Mouse (Mus musculus) embryonic facial prominence, embryonic 12.5 days (tissue): ENCODE results near the gene Rbm38. TPM values are rescaled to one million over a fixed set of nuclear protein-coding genes. Genes with fewer than 3 reads are reported as not detected.

Experiments
- ATAC-seq: fragments of 200-750 bp; cut with Nextera tagmentation; 2 replicates; pipeline ENCODE4 v1.8.0; 2017; ENCODE audit not compliant: insufficient number of reproducible peaks, insufficient read depth, low FRiP score, low TSS enrichment
- H3K27ac ChIP-seq: fragments of 300-500 bp; sonication (generic); 2 replicates; pipeline ENCODE4 v1.5.1; 2016; ENCODE audit warnings: mild to moderate bottlenecking
- H3K27me3 ChIP-seq: fragments of 300-500 bp; sonication (generic); 2 replicates; pipeline ENCODE4 v1.6.1; 2016; ENCODE audit warnings: mild to moderate bottlenecking, moderate library complexity
- H3K36me3 ChIP-seq: fragments of 300-500 bp; sonication (generic); 2 replicates; pipeline ENCODE4 v1.6.1; 2016; ENCODE audit warnings: mild to moderate bottlenecking
- H3K4me1 ChIP-seq: fragments of 300-500 bp; sonication (generic); 2 replicates; pipeline ENCODE4 v1.6.1; 2016
- H3K4me2 ChIP-seq: fragments of 300-500 bp; sonication (generic); replicated peaks from 2 replicates; pipeline ENCODE4 v1.6.1; 2016; ENCODE audit warnings: mild to moderate bottlenecking, moderate library complexity
- H3K4me3 ChIP-seq: fragments of 300-500 bp; sonication (generic); 2 replicates; pipeline ENCODE4 v1.5.1; 2016; ENCODE audit warnings: mild to moderate bottlenecking
- H3K9ac ChIP-seq: fragments of 300-500 bp; sonication (generic); 2 replicates; pipeline ENCODE4 v1.6.1; 2016; ENCODE audit warnings: mild to moderate bottlenecking, moderate library complexity
- H3K9me3 ChIP-seq: fragments of 300-500 bp; sonication (generic); 2 replicates; pipeline ENCODE4 v1.6.1; 2016; ENCODE audit warnings: mild to moderate bottlenecking, moderate library complexity
- WGBS: fragments of 180-500 bp; shearing (Covaris S2); methylation state at CpG from one replicate; pipeline ENCODE4 v1.1.7; 2016; 5-methylcytosine and 5-hydroxymethylcytosine counted together
- polyA plus RNA-seq: library from polyadenylated mRNA; unstranded; fragments of >200 nt; fragmentation: Nextera tagmentation; extraction: Ambion mirVana; gene quantifications from 2 replicates; pipeline ENCODE4 v1.2.1, GENCODE M21; 2016

Gene Rbm38
- polyA plus RNA-seq, 1 experiment from 2014 or later: 39.5 TPM

DNA sequence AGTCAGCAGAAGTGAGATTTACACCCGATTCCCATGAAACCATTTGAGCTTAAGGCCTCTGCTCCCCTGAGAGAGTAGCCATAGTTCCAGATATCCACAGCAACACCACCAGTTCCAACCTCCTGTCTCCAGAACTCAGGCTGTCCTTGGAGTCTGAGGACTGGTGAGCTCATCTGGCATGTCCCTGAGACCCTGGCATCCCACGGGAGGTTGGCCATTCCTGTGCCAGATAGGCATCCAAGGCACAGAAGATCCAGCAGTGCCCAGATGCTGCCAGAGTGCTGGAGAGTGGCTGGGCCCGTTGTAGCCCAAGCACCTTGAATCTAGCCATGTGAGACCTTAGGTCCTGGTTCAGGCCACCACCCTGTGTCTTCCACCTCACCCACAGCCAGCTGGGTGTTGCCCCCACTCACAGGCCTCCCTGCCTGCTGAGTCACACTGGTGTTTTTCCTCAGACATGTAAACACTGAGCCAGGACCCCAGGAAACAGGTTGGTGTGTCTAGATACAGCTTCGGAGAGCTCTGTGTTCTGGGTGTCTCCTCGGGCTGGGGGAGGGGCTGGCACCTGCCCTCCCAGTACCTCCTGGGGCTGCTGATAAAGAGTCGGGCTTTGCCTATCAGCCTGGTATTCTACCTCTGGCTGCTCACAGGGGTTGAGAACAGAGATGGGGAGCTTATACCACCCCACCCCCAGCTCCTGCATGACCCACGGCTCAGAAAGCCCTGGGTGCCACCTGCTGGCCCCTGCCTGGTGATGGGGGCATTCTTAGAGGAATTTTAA is 17.7 kb downstream of the Rbm38 start:
- Histone ChIP-seq H3K36me3 (peaks cover 28% of the 10 kb centered on the region), H3K27me3 (no peaks in the 10 kb centered on the region), H3K27ac (no peak overlapping the region; the same call in 1 of the 2 replicates), H3K4me1 (0 out of 2 replicates have a peak, but pooled peaks cover 1% of the 10 kb centered on the region), H3K9me3 (no peaks in the 10 kb centered on the region), H3K9ac (no peak overlapping the region), H3K4me3 (no peak overlapping the region), H3K4me2 (no peak overlapping the region)
- 72% methylated on average over 7 of the region's 7 CpGs for WGBS
- no peak for ATAC-seq

DNA sequence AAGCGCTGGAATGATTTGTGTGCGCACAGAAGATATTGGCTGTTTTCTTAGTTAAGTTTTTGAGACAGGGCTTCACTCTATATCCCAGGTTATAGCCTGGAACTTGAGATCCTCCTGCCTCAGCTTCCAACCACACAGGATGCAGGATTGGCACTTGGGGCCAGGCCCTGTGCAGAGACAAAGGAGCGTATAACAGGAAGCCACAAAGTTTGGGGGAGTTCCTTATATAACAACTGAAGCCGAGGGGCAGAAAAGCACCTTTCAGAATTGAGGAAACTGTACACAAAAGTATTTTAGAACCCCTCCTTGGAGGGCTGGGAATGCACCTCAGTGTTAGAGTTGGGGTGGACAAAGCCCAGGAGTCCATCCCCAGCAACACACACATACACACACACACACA is 18.7 kb downstream of the Rbm38 start:
- H3K4me2 ChIP-seq: no peak overlapping the region
- H3K36me3 ChIP-seq: peaks cover 17% of the 10 kb centered on the region
- H3K27me3 ChIP-seq: no peaks in the 10 kb centered on the region
- no peak overlapping the region for H3K9ac ChIP-seq
- ATAC-seq: no peak
- H3K4me1 ChIP-seq: 0 out of 2 replicates have a peak, but pooled peaks cover 5% of the 10 kb centered on the region
- no peak overlapping the region for H3K27ac ChIP-seq
- no peaks in the 10 kb centered on the region for H3K9me3 ChIP-seq
- 90% methylated on average over 4 of the region's 4 CpGs for WGBS
- H3K4me3 ChIP-seq: no peak overlapping the region

DNA sequence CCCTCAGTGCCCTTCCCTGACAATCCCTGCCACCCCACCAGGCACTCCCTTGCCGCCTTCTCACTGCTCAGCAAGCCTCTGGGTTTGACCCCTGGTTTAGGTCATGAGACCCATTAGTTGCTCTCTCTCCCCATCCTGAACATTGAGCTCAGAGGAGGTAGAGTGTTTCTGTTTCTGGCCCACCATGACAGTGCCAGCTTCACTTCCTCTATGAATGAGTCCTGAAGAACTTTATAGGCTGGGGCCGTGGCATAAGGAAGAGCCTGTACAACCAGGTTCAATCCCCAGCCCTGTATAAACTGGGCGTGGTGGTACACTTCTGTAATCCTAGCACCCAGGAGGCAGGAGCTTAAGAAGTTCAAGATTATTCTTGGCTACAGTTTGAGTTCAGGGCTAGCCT is 20.5 kb downstream of the Rbm38 start:
- Histone ChIP-seq H3K4me1 (0 out of 2 replicates have a peak, but pooled peaks cover 5% of the 10 kb centered on the region), H3K4me2 (no peak overlapping the region), H3K9me3 (no peaks in the 10 kb centered on the region), H3K36me3 (peaks cover under 1% of the 10 kb centered on the region), H3K4me3 (no peak overlapping the region), H3K27me3 (no peaks in the 10 kb centered on the region), H3K27ac (no peak overlapping the region), H3K9ac (no peak overlapping the region)
- ATAC-seq: no peak
- WGBS: 78% methylated on average over 3 of the region's 3 CpGs

DNA sequence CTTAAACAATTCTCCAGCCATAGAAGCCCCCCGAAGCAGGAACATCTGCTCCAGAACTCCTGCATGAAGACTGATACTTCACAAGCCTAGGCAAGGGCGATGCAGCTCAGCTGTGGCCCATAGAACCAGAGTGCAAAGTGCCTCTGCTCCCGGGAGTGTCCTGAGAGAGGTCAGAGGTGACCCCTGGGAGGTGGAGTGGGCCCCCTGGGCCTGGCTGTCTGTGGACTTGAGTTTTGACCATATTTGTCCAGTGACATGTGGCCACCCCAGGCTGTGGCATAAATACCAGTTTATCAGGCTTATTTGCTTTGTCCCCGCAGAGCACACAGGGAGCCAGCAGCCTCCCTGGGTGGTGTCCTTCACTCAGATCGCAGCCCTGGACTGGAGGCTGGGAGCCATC is 20.9 kb downstream of the Rbm38 start:
- ATAC-seq: no peak

DNA sequence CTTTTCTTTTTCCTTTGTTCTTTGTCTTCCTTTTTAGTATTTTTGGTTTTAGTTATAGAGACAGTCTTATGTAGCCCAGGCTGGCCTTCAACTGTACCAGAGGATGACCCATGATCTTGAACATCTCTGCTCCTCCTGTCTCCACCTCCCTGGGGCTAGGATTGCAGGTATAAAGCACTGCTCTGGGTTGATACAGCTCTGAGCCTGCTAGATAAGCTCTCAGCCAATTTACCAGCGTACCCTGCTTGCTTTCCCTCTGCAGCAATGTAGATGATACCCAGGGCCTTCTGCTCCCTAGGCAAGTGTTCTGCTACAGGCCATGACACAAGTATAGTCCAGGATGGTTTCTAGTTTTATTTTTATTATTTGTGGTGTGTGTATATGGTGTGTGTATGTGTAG is 21.6 kb downstream of the Rbm38 start:
- no peak for ATAC-seq
- H3K4me3 ChIP-seq: no peak overlapping the region
- no peaks in the 10 kb centered on the region for H3K27me3 ChIP-seq
- no peak overlapping the region for H3K4me2 ChIP-seq
- H3K9me3 ChIP-seq: no peaks in the 10 kb centered on the region
- WGBS: 84% methylated on average over 1 of the region's 1 CpGs
- no peaks in the 10 kb centered on the region for H3K36me3 ChIP-seq
- H3K27ac ChIP-seq: no peak overlapping the region
- H3K9ac ChIP-seq: no peak overlapping the region
- 0 out of 2 replicates have a peak, but pooled peaks cover 5% of the 10 kb centered on the region for H3K4me1 ChIP-seq

More for the DNA sequence above, 20.9 kb downstream of the Rbm38 start:
- Histone ChIP-seq H3K4me1 (0 out of 2 replicates have a peak, but pooled peaks cover 5% of the 10 kb centered on the region), H3K9me3 (no peaks in the 10 kb centered on the region), H3K36me3 (no peaks in the 10 kb centered on the region), H3K4me3 (no peak overlapping the region), H3K27ac (no peak overlapping the region), H3K9ac (no peak overlapping the region), H3K4me2 (no peak overlapping the region), H3K27me3 (no peaks in the 10 kb centered on the region)
- 63% methylated on average over 5 of the region's 5 CpGs for WGBS

DNA sequence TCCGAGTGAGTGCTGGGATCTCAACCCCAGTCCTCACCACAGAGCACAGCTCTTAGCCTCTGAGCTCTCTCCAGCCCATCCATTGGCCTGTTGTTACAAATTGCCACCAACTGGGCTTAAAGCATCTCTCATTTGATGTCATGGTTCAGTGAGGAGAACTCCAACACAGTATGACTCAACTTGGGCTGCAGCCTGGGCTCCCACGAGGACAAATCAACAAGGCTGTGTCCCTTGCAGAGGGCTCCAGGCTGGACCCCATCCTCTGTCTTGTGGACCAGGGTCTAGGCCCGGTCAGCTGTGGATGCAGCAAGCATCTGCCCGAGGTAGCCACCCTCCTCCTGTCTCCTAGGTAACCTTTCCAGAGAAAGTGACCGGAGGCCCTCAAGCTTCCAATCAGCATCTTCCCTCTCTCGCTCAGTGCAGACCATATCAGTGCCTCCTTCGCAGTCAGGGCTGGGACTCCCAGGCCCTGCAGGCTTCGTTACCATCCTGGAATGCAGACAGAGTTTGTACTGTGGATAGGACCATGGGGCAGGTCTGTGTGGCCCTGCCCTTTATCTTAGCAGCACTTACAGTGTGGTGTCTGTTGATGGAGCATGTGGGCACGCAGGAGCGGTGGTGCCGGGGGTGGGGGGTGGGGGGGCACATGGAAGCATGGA is 22.3 kb downstream of the Rbm38 start:
- Histone ChIP-seq H3K36me3 (no peaks in the 10 kb centered on the region), H3K27ac (no peak overlapping the region), H3K4me2 (no peak overlapping the region), H3K9me3 (no peaks in the 10 kb centered on the region), H3K4me1 (peaks cover 7% of the 10 kb centered on the region; the same call in 1 of the 2 replicates), H3K4me3 (no peak overlapping the region), H3K27me3 (no peaks in the 10 kb centered on the region), H3K9ac (no peak overlapping the region)
- no peak for ATAC-seq
- WGBS: 57% methylated on average over 11 of the region's 11 CpGs

DNA sequence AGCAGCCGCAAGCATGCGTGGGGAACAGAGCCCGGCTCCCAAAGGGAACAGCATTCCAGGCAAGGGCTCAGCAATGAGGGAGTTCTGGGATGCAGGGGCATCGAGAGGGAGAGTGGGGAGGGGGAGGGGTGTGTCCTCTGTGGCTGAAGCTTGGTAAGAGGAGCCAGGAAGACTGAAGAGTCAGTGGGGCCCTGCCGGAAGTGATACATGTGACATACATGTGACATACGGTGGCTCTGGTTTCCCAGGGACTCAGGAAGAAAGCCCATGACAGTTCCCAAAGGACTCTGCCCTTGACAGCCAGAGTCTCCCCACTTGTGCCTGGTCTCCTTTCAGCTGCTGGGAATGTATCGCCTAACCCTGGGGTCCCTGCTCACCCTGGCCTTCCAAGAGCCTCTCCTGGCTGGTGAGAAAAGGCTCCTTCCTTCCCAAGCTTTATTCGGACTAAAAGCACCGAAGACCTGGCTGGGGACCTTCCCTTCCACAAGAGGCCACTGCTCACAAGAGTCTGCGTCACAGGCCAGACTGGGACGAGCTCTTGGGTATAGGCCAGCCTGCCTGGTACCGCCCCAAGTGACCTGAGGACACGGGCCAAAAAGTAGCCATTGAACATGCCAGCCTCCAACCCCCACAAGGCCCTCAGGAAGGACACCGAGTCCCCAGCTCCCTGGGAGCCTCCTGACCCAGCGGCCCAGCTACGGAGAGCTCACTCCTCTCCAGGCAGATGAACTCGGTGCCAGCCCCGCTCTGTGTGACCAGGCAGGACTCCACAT is 24.1 kb downstream of the Rbm38 start:
- Histone ChIP-seq H3K4me2 (no peak overlapping the region), H3K9ac (no peak overlapping the region), H3K36me3 (no peaks in the 10 kb centered on the region), H3K27ac (no peak overlapping the region), H3K4me1 (peaks cover 9% of the 10 kb centered on the region; the same call in 1 of the 2 replicates), H3K9me3 (no peaks in the 10 kb centered on the region), H3K27me3 (no peaks in the 10 kb centered on the region), H3K4me3 (no peak overlapping the region)
- WGBS: 78% methylated on average over 18 of the region's 18 CpGs
- ATAC-seq: no peak

DNA sequence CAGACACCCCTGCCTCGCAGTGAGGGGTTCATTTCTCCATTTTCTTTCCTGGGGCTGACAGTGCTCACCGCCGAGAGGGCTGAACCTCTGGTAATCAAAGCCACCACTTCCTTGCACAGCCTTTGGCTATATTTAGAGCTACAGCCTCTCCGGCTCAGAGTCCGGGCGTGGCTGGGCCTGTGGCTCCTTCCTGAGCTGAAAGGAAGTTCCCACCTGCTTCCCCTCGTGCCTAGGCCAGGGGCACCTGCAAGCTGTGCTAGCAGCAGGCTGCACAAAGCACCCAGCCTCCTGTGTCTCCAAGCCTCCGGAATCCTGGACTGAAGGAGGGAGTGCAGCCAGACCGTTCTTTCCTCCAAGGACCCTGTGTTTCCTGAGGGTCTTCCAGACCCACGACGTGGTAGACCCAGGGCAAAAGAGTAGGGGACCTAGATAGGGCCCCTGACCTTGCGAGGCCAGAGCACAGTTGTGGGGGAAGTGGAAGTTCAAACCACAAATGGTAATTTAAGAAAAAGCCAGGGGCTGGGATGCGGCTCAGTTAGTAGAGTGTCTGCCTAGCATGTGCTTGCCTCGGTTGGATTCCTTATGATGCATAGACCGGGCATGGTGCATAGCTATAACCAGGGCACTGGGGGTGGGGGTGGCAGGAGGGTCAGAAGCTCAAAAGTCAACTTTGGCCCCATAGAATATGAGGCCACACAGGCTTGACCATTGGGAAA is 26.4 kb downstream of the Rbm38 start:
- H3K27ac ChIP-seq: no peak overlapping the region
- no peak overlapping the region for H3K9ac ChIP-seq
- H3K4me2 ChIP-seq: no peak overlapping the region
- 51% methylated on average over 15 of the region's 15 CpGs for WGBS
- no peak for ATAC-seq
- H3K4me3 ChIP-seq: no peak overlapping the region
- no peaks in the 10 kb centered on the region for H3K27me3 ChIP-seq
- H3K9me3 ChIP-seq: no peaks in the 10 kb centered on the region
- H3K36me3 ChIP-seq: no peaks in the 10 kb centered on the region
- peaks cover 22% of the 10 kb centered on the region; the same call in 1 of the 2 replicates for H3K4me1 ChIP-seq

DNA sequence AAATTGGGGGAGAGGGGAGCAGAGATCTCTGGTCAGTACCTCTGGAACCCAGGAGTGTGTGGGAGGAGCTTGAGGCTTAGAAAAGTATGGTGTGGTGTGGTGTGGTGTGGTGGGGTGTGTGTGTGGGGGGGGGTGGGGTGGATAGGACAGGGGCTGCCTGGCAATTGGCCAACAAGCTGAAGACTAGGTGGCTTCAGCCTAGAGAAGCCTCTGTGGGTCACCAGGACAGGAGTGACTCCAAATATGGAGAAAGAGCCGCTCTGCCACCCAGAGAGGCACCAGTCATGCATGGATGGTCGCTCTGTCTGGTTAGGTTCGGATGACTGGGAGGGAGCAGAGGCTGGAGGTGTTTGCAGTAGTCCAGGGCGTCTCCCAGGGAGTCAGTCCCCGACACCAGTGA is 27.2 kb downstream of the Rbm38 start:
- H3K9me3 ChIP-seq: no peaks in the 10 kb centered on the region
- no peak overlapping the region for H3K4me3 ChIP-seq
- no peak overlapping the region for H3K27ac ChIP-seq
- peaks cover 22% of the 10 kb centered on the region; the same call in 1 of the 2 replicates for H3K4me1 ChIP-seq
- no peak overlapping the region for H3K9ac ChIP-seq
- ATAC-seq: no peak
- WGBS: 59% methylated on average over 5 of the region's 5 CpGs
- no peaks in the 10 kb centered on the region for H3K27me3 ChIP-seq
- no peaks in the 10 kb centered on the region for H3K36me3 ChIP-seq
- no peak overlapping the region for H3K4me2 ChIP-seq

DNA sequence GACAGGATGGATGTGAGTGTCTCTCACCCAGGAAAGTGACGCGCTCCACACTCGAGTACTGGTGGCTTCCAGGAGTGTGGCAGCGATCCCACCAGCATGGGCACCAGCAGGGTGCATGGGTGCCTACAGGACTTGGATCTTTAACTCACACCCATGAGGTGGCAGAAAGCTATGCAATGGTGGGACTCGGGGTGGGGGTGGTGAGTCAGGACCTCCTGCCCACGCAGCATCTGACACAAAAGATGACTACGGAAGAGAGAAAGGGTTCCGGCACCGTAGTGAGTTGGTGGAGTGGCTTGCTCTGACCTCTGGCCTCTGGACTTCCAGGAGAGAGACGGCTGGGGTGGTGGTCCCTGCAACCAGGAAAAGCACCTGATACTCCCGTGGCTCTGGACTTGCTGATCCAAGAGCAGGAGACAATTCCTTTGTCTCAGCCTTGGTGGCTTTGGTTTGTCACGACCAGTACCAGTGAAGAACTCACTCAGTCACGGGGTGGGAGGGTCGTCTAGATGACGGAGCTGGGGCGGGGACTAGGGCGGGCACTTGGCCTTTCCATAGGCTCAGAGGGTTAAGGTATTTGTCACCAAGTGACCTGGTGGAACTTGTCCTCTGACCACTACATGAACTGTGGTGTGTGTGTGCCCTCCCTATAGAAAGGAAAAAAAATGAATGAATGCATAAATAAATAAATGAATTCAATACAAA is 27.9 kb downstream of the Rbm38 start:
- H3K4me2 ChIP-seq: no peak overlapping the region
- WGBS: 56% methylated on average over 17 of the region's 17 CpGs
- no peak for ATAC-seq
- H3K9me3 ChIP-seq: no peaks in the 10 kb centered on the region
- H3K27me3 ChIP-seq: no peaks in the 10 kb centered on the region
- no peak overlapping the region for H3K27ac ChIP-seq
- H3K36me3 ChIP-seq: no peaks in the 10 kb centered on the region
- H3K9ac ChIP-seq: no peak overlapping the region
- peaks cover 19% of the 10 kb centered on the region; the same call in 1 of the 2 replicates for H3K4me1 ChIP-seq
- no peak overlapping the region for H3K4me3 ChIP-seq

DNA sequence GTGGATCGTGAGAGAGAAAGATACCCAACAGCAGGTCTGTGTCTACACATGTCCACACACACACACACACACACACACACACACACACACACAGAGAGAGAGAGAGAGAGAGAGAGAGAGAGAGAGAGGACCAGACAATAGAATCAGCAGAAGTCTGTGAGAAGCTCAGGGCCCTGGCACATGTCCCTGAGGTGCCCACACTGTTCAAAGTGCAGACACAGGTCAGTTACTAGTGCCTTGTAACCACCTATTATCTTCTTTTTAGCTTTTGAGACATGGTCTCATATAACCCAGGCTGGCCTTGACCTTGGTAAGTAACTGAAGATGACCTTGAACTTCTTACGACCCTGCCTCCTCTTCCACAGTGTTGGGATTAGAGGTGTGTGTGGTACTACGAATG is 28.9 kb downstream of the Rbm38 start:
- no peak overlapping the region for H3K9ac ChIP-seq
- H3K9me3 ChIP-seq: no peaks in the 10 kb centered on the region
- no peaks in the 10 kb centered on the region for H3K36me3 ChIP-seq
- H3K4me2 ChIP-seq: no peak overlapping the region
- H3K27me3 ChIP-seq: no peaks in the 10 kb centered on the region
- WGBS: 77% methylated on average over 3 of the region's 3 CpGs
- no peak overlapping the region for H3K27ac ChIP-seq
- no peak for ATAC-seq
- H3K4me3 ChIP-seq: no peak overlapping the region
- H3K4me1 ChIP-seq: peaks cover 18% of the 10 kb centered on the region; the same call in 1 of the 2 replicates
